Mouse (Mus musculus) limb, embryonic 10.5 days (tissue): ENCODE results near the gene Pygo2. TPM values are rescaled to one million over a fixed set of nuclear protein-coding genes. Genes with fewer than 3 reads are reported as not detected.

Experiments used
- DNase-seq: peaks from one replicate; pipeline ENCODE4 v3.0.0-alpha.2; 2017; ENCODE audit warnings: low spot score
- H3K27ac ChIP-seq: fragments of 300-500 bp; sonication (generic); 2 replicates; pipeline ENCODE4 v1.5.1; 2016; ENCODE audit warnings: mild to moderate bottlenecking
- H3K27me3 ChIP-seq: fragments of 300-500 bp; sonication (generic); 2 replicates; pipeline ENCODE4 v1.6.1; 2016; ENCODE audit warnings: low read depth, mild to moderate bottlenecking; ENCODE audit not compliant: poor library complexity, severe bottlenecking
- H3K36me3 ChIP-seq: fragments of 300-500 bp; sonication (generic); 2 replicates; pipeline ENCODE4 v1.6.1; 2016; ENCODE audit warnings: mild to moderate bottlenecking, moderate library complexity
- H3K4me1 ChIP-seq: fragments of 300-500 bp; sonication (generic); 2 replicates; pipeline ENCODE4 v1.6.1; 2016
- H3K4me3 ChIP-seq: fragments of 300-500 bp; sonication (generic); 2 replicates; pipeline ENCODE4 v1.5.1; 2016; ENCODE audit warnings: mild to moderate bottlenecking, moderate library complexity
- H3K9me3 ChIP-seq: fragments of 300-500 bp; sonication (generic); replicated peaks from 2 replicates; pipeline ENCODE4 v1.6.1; 2016; ENCODE audit warnings: mild to moderate bottlenecking
- WGBS: fragments of 180-500 bp; shearing (Covaris S2); methylation state at CpG from one replicate; pipeline ENCODE4 v1.1.7; 2016; 5-methylcytosine and 5-hydroxymethylcytosine counted together
- polyA plus RNA-seq: library from polyadenylated mRNA; unstranded; fragments of >200 nt; fragmentation: Nextera tagmentation; extraction: Ambion mirVana; gene quantifications from 2 replicates; pipeline ENCODE4 v1.2.1, GENCODE M21; 2016

Gene Pygo2
- polyA plus RNA-seq, 1 experiment from 2014 or later, result 53.5 TPM

- no peak for DNase-seq
- H3K4me3 ChIP-seq, result no peak overlapping the region
- H3K9me3 ChIP-seq, result no peaks in the 10 kb centered on the region
- H3K4me1 ChIP-seq, result peaks cover 87% of the 10 kb centered on the region
- H3K27me3 ChIP-seq, result peaks cover 56% of the 10 kb centered on the region
- no peak overlapping the region for H3K27ac ChIP-seq
- no peaks in the 10 kb centered on the region for H3K36me3 ChIP-seq
- 69% methylated on average over 11 of the region's 11 CpGs for WGBS
These were observed 41.7 kb upstream of the Pygo2 start for GRCm38 (mm10) chr3:89388134-89388881.

GRCm38 (mm10) chr3:89388901-89389740, 40.9 kb upstream of the Pygo2 start:
- Histone ChIP-seq H3K27ac (no peak overlapping the region), H3K27me3 (peaks cover 56% of the 10 kb centered on the region), H3K4me1 (peaks cover 95% of the 10 kb centered on the region), H3K4me3 (no peak overlapping the region), H3K9me3 (no peaks in the 10 kb centered on the region), H3K36me3 (no peaks in the 10 kb centered on the region)
- WGBS, result 68% methylated on average over 6 of the region's 6 CpGs
- no peak for DNase-seq

DNA sequence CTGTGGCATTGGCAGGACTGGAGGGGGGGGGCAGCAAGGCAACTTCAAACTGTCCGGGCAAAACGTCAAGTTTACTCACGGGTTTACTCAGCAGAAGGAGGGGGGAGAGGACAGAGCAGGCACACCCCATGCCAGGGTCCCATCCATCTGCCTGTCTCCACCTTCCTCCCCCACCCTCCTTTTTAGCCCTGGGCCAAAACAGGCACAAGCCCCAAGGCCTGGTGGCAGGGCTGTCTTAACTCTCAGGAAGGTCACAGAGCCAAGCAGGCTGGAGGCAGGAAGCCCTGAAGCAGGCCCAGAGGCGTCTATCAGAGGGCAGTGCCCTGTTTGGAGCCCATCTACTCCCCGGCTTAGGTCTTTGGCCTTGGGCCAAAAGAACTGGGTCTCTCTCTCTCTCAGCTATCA, 39.9 kb upstream of the Pygo2 start:
- Histone ChIP-seq H3K4me1 (peaks cover 96% of the 10 kb centered on the region), H3K4me3 (no peak overlapping the region), H3K27me3 (peaks cover 51% of the 10 kb centered on the region)

GRCm38 (mm10) chr3:89390699-89391662, 39.0 kb upstream of the Pygo2 start:
- DNase-seq, result no peak
- no peaks in the 10 kb centered on the region for H3K9me3 ChIP-seq
- WGBS, result 14% methylated on average over 19 of the region's 19 CpGs
- peaks cover 96% of the 10 kb centered on the region for H3K4me1 ChIP-seq
- H3K36me3 ChIP-seq, result no peaks in the 10 kb centered on the region
- H3K27ac ChIP-seq, result peak overlapping the region; percentile 88
- H3K4me3 ChIP-seq, result peak overlapping the region; percentile 59
- H3K27me3 ChIP-seq, result peaks cover 44% of the 10 kb centered on the region

More for the DNA sequence above, 39.9 kb upstream of the Pygo2 start:
- WGBS, result 55% methylated on average over 5 of the region's 5 CpGs
- no peaks in the 10 kb centered on the region for H3K9me3 ChIP-seq
- peak overlapping the region; percentile 88 for H3K27ac ChIP-seq
- H3K36me3 ChIP-seq, result no peaks in the 10 kb centered on the region
- no peak for DNase-seq

DNA sequence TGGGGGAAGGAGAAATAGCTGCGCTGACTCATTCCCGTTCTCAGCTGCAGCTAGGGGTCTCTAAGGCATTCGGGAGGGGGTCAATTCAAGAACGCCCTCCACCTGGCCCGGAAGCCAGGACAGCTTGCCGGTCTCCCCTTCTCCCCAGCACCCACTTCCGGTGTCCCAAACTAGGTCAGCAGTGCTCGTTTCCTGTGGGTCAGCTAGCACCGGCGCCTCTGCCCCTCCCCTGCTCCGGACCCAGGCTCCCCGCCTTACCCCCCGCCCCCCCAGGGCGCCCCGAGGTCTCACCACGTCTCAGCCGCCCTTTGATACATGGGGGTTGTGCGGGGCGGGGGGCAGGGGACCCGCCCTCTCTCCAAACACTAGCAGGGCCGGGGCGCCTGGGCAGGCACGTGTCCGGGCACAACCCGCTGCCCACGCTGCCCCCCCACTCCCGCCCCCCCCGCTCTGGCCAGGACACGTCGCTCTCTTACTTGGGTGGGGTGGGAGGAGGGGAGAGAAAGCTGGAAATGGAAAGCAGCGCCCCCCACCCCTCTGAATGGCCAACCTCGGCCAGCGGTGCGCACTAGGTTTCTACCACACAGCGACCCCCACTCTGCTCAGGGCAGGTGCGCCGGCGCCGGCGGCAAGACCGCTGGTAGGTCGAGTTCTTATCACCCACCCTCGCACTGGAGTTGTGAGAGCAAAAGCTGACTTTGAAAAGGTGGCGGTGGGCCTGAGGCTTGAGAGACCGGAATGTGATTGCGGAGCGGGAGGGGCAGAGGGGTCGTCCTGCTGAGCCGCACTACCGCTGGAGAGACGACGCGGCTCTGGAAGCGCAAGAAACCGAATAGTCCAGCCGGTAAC, 38.1 kb upstream of the Pygo2 start:
- H3K4me1 ChIP-seq, result peaks cover 96% of the 10 kb centered on the region
- peak overlapping the region; percentile 88 for H3K27ac ChIP-seq
- peak; percentile 68 for DNase-seq
- H3K4me3 ChIP-seq, result peak overlapping the region; percentile 59
- under 1% methylated on average over 56 of the region's 56 CpGs for WGBS
- H3K27me3 ChIP-seq, result peaks cover 41% of the 10 kb centered on the region
- H3K9me3 ChIP-seq, result no peaks in the 10 kb centered on the region
- H3K36me3 ChIP-seq, result no peaks in the 10 kb centered on the region

DNA sequence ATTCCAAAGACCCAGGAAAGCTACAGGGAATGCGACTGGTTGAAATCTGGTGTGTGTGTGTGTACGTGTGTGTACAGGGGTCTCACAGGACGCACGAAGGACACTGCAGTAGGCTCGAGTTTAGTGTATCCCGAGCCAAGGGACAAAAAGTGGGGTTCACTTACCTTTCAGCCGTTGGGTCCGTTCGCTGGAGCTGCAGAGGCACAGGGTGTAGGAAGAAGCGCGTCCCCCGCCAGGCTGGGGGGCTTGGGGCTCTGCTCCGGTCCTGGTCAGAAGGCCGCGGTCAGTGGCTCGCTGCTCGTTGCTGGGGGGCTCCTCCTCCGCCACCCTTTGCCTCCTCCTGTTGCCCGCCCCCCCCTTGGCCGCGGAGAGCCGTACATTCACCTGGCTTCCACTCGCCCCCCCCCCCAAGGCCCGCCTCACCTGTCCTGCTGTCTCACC, 37.1 kb upstream of the Pygo2 start:
- H3K4me3 ChIP-seq, result peak overlapping the region; percentile 59
- DNase-seq, result peak; percentile 50
- no peaks in the 10 kb centered on the region for H3K9me3 ChIP-seq
- 0% methylated on average over 20 of the region's 24 CpGs for WGBS
- peaks cover 38% of the 10 kb centered on the region for H3K27me3 ChIP-seq
- peaks cover 87% of the 10 kb centered on the region for H3K4me1 ChIP-seq
- no peaks in the 10 kb centered on the region for H3K36me3 ChIP-seq
- H3K27ac ChIP-seq, result peak overlapping the region; percentile 88

DNA sequence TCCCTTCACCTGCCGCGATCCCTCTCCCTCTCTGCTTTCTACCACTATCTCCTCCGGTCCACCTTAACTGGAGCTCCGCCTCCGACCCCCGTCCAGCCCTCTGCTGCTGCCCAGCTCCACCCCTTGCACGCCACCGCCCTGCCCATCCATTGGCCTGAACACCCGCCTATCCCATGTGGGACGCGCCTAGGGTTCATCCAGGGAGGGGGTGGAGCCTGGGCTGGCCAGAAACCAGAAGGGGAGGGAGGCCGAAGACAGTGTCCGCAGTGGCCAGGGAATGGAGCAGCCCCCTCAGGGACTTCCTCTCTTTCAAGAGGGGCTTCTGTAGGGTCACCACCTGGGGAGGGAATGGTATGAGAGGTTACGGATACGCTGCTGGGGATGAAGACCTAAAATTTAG, 36.4 kb upstream of the Pygo2 start:
- H3K4me1 ChIP-seq, result peaks cover 80% of the 10 kb centered on the region
- no peaks in the 10 kb centered on the region for H3K9me3 ChIP-seq

GRCm38 (mm10) chr3:89394006-89394893, 35.8 kb upstream of the Pygo2 start, which contains the start of gene Zbtb7b:
Gene Zbtb7b (minus strand): TSS chr3:89394776.
- H3K36me3 ChIP-seq, result no peaks in the 10 kb centered on the region
- peak within 1 kb of the TSS; percentile 59 for H3K4me3 ChIP-seq
- H3K27ac ChIP-seq, result peak within 1 kb of the TSS; percentile 88
- H3K27me3 ChIP-seq, result peaks cover 37% of the 10 kb centered on the region
- H3K4me1 ChIP-seq, result peaks cover 74% of the 10 kb centered on the region
- DNase-seq, result peak; percentile 76
- H3K9me3 ChIP-seq, result no peaks in the 10 kb centered on the region
- WGBS, result under 1% methylated on average over 42 of the region's 42 CpGs

More for the DNA sequence above, 36.4 kb upstream of the Pygo2 start:
- WGBS, result under 1% methylated on average over 15 of the region's 15 CpGs
- Histone ChIP-seq H3K4me3 (peak overlapping the region; percentile 59), H3K27me3 (peaks cover 38% of the 10 kb centered on the region), H3K27ac (peak overlapping the region; percentile 88), H3K36me3 (no peaks in the 10 kb centered on the region)
- peak; percentile 95 for DNase-seq

DNA sequence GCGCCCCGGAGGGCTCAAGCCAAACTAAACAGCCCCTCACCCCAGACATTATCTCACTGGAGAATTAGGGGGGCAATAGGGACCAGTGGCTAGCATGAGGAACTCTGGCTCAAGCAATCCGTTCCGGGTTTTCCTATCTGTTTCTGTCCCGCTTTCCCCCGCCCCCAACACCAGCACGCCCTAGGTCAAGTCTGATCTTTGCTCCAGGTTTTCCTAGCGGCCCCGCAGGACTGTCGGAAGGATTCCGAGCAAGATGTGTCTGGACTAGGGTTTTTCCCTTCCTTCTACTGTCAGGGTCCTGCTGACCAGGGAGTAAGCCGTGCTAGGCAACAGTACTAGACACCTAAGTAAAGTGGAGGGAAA, 35.1 kb upstream of the Pygo2 start:
- Histone ChIP-seq H3K4me3 (peak overlapping the region; percentile 59), H3K27me3 (peaks cover 33% of the 10 kb centered on the region), H3K9me3 (no peaks in the 10 kb centered on the region), H3K27ac (peak overlapping the region; percentile 88), H3K4me1 (peaks cover 71% of the 10 kb centered on the region), H3K36me3 (no peaks in the 10 kb centered on the region)
- peak; percentile 87 for DNase-seq
- 0% methylated on average over 12 of the region's 12 CpGs for WGBS

DNA sequence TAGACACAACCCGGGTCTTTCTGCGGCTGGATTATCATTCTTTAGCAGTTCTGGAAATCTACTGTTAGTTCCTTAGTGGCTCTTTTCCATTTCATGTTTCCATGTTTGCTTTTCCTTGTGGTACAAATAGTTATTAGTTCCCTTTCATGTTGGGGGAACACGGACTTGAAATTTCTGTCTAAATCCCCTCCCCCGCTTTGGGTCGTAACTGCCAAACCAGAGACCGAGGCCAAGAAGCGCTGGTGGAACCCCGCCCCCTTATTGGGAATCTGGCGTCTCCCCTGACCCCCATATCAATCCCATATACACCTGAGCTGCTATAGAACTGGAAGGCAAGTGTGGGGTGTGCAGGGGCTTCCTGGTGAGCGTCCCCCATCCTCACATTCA, 34.6 kb upstream of the Pygo2 start:
- DNase-seq, result no peak
- peak overlapping the region; percentile 59 for H3K4me3 ChIP-seq
- H3K27me3 ChIP-seq, result peaks cover 29% of the 10 kb centered on the region
- under 1% methylated on average over 10 of the region's 10 CpGs for WGBS
- no peaks in the 10 kb centered on the region for H3K36me3 ChIP-seq
- H3K9me3 ChIP-seq, result no peaks in the 10 kb centered on the region
- peak overlapping the region; percentile 88; the same call in 1 of the 2 replicates for H3K27ac ChIP-seq
- H3K4me1 ChIP-seq, result peaks cover 66% of the 10 kb centered on the region
